Mouse (Mus musculus) MEL (cell line): ENCODE data around the gene Gm11084. TPM values are rescaled to one million over a fixed set of nuclear protein-coding genes. Genes with fewer than 3 reads are reported as not detected.

Experiments
- DNase-seq: peaks from one replicate; pipeline ENCODE4 v3.0.0; 2011; ENCODE audit warnings: low read depth, low spot score
- H3K27ac ChIP-seq: 2 replicates; pipeline ENCODE4 v1.5.1; 2012; ENCODE audit warnings: low read depth, mild to moderate bottlenecking, control low read depth, low read length, moderate library complexity; ENCODE audit not compliant: control insufficient read depth
- H3K27me3 ChIP-seq, 2 experiments: fragments of 150-350 bp in 1 of 2; sonication (generic) in 1 of 2; 2 replicates each; pipeline ENCODE4 v1.6.1; 2012; ENCODE audit warnings: low read length in 2 of 2, mild to moderate bottlenecking in 2 of 2, improper control_type of control experiment in 1 of 2, moderate library complexity in 1 of 2; ENCODE audit not compliant: insufficient read depth in 2 of 2, control insufficient read depth in 1 of 2
- H3K36me3 ChIP-seq, 2 experiments: 2 replicates each; pipeline ENCODE4 v1.6.1; 2012 to 2014; ENCODE audit warnings: low read length in 2 of 2, improper control_type of control experiment in 1 of 2, inconsistent platforms in 1 of 2, mild to moderate bottlenecking in 1 of 2; ENCODE audit not compliant: insufficient read depth in 2 of 2, control insufficient read depth in 1 of 2
- H3K4me1 ChIP-seq, 2 experiments: fragments of 150-350 bp in 1 of 2; sonication (generic) in 1 of 2; 2 replicates each; pipeline ENCODE4 v1.6.1; 2012; ENCODE audit warnings: low read length in 2 of 2, improper control_type of control experiment in 1 of 2, mild to moderate bottlenecking in 1 of 2; ENCODE audit not compliant: insufficient read depth in 2 of 2, control insufficient read depth in 1 of 2
- H3K4me3 ChIP-seq, 2 experiments: fragments of 150-350 bp in 1 of 2; sonication (generic) in 1 of 2; 2 replicates each; pipeline ENCODE4 v1.5.1; 2012; ENCODE audit warnings: low read depth in 2 of 2, low read length in 2 of 2, mild to moderate bottlenecking in 2 of 2, moderate library complexity in 2 of 2, control low read depth in 1 of 2, improper control_type of control experiment in 1 of 2; ENCODE audit not compliant: control insufficient read depth in 1 of 2, insufficient read depth in 1 of 2
- H3K79me2 ChIP-seq: 2 replicates; pipeline ENCODE4 v1.6.1; 2012; ENCODE audit warnings: mild to moderate bottlenecking, low read length, moderate library complexity; ENCODE audit not compliant: control insufficient read depth, poor library complexity, insufficient read depth
- H3K9ac ChIP-seq: 2 replicates; pipeline ENCODE4 v1.6.1; 2012; ENCODE audit warnings: low read depth, mild to moderate bottlenecking, control low read depth, low read length, moderate library complexity; ENCODE audit not compliant: control insufficient read depth, poor library complexity, severe bottlenecking
- H3K9me3 ChIP-seq: fragments of 150-350 bp; sonication (generic); replicated peaks from 2 replicates; pipeline ENCODE4 v1.6.1; 2012; ENCODE audit warnings: mild to moderate bottlenecking, low read length, improper control_type of control experiment, moderate library complexity; ENCODE audit not compliant: insufficient read depth
- BHLHE40 ChIP-seq: IDR thresholded peaks from 2 replicates; pipeline ENCODE4 v1.6.1; 2012; ENCODE audit warnings: low read depth, mild to moderate bottlenecking, inconsistent platforms, low read length, improper control_type of control experiment, borderline replicate concordance
- E2F4 ChIP-seq: IDR thresholded peaks from 2 replicates; pipeline ENCODE4 v1.6.1; 2011; ENCODE audit warnings: low read depth, low read length, improper control_type of control experiment, borderline replicate concordance
- ELF1 ChIP-seq: IDR thresholded peaks from 2 replicates; pipeline ENCODE4 v1.6.1; 2014; ENCODE audit warnings: low read depth, mild to moderate bottlenecking, inconsistent platforms, low read length, improper control_type of control experiment, moderate library complexity
- HCFC1 ChIP-seq: IDR thresholded peaks from 2 replicates; pipeline ENCODE4 v1.6.1; 2012; ENCODE audit warnings: low read depth, mild to moderate bottlenecking, inconsistent platforms, low read length, improper control_type of control experiment, moderate library complexity
- MEF2A ChIP-seq: IDR thresholded peaks from 2 replicates; pipeline ENCODE4 v1.6.1; 2014; ENCODE audit warnings: low read depth, mild to moderate bottlenecking, inconsistent platforms, low read length, improper control_type of control experiment; ENCODE audit not compliant: poor library complexity, insufficient replicate concordance, severe bottlenecking; ENCODE audit errors: extremely low read depth
- MXI1 ChIP-seq: IDR thresholded peaks from 2 replicates; pipeline ENCODE4 v1.6.1; 2011; ENCODE audit warnings: mild to moderate bottlenecking, low read depth, low read length, improper control_type of control experiment
- NELFE ChIP-seq: IDR thresholded peaks from 2 replicates; pipeline ENCODE4 v1.6.1; 2011; ENCODE audit warnings: low read depth, low read length, improper control_type of control experiment
- NRF1 ChIP-seq: IDR thresholded peaks from 2 replicates; pipeline ENCODE4 v1.6.1; 2014; ENCODE audit warnings: low read depth, mild to moderate bottlenecking, inconsistent platforms, low read length, improper control_type of control experiment, moderate library complexity; ENCODE audit not compliant: poor library complexity, insufficient read depth, severe bottlenecking
- POLR2AphosphoS2 ChIP-seq: IDR thresholded peaks from 2 replicates; pipeline ENCODE4 v1.6.1; 2011; ENCODE audit warnings: low read length, improper control_type of control experiment
- SIN3A ChIP-seq: IDR thresholded peaks from 2 replicates; pipeline ENCODE4 v1.6.1; 2012; ENCODE audit warnings: low read length, improper control_type of control experiment, inconsistent platforms
- TAL1 ChIP-seq: IDR thresholded peaks from 2 replicates; pipeline ENCODE4 v1.6.1; 2012; ENCODE audit warnings: mild to moderate bottlenecking, inconsistent platforms, low read length, moderate library complexity, mixed read lengths
- UBTF ChIP-seq: IDR thresholded peaks from 2 replicates; pipeline ENCODE4 v1.6.1; 2012; ENCODE audit warnings: low read depth, mild to moderate bottlenecking, inconsistent platforms, low read length, improper control_type of control experiment, moderate library complexity, borderline replicate concordance; ENCODE audit not compliant: insufficient read depth
- USF1 ChIP-seq: IDR thresholded peaks from 2 replicates; pipeline ENCODE4 v1.6.1; 2014; ENCODE audit warnings: low read depth, mild to moderate bottlenecking, inconsistent platforms, low read length, improper control_type of control experiment, moderate library complexity
- ZC3H11A ChIP-seq: IDR thresholded peaks from 2 replicates; pipeline ENCODE4 v1.6.1; 2012; ENCODE audit warnings: low read depth, mild to moderate bottlenecking, inconsistent platforms, low read length, improper control_type of control experiment
- ZMIZ1 ChIP-seq: IDR thresholded peaks from 2 replicates; pipeline ENCODE4 v1.6.1; 2012; ENCODE audit warnings: low read depth, mild to moderate bottlenecking, inconsistent platforms, low read length, improper control_type of control experiment, moderate library complexity
- polyA plus RNA-seq, 2 experiments: library from polyadenylated mRNA; stranded (reverse) in 1 of 2; unstranded in 1 of 2; fragments of >175 nt in 1 of 2; fragments of >200 nt in 1 of 2; gene quantifications; 2 replicates each; pipeline versions ENCODE4 v1.2.1 to v1.2.4; 2012; ENCODE audit warnings: low replicate concordance in 2 of 2, low read depth in 1 of 2; ENCODE audit not compliant: insufficient read length in 2 of 2, insufficient read depth in 1 of 2, missing spikeins in 1 of 2
- total RNA-seq: library from RNA; depleted of rRNA; stranded (reverse); fragments of 300-350 nt; gene quantifications from 2 replicates; pipeline ENCODE4 v1.2.3, GENCODE M21; 2012

Gm11084 gene
- total and polyA plus RNA-seq, 3 experiments = not detected

- H3K27ac ChIP-seq = no peak overlapping the region
- H3K9me3 ChIP-seq = no peaks in the 10 kb centered on the region
- no peak for TF ChIP-seq USF1
- TF ChIP-seq ELF1 = no peak
- no peak for TF ChIP-seq ZMIZ1
- TF ChIP-seq E2F4 = no peak
- H3K4me3 ChIP-seq = no peak overlapping the region
- H3K4me1 ChIP-seq = peaks cover 6 to 9% of the 10 kb centered on the region in 2 experiments
- peaks cover 0 to 19% of the 10 kb centered on the region in 2 experiments; a peak in 2 of 4 replicates for H3K36me3 ChIP-seq
- no peaks in the 10 kb centered on the region for H3K27me3 ChIP-seq
- peaks cover 11% of the 10 kb centered on the region for H3K79me2 ChIP-seq
- DNase-seq = no peak
- H3K9ac ChIP-seq = no peak overlapping the region
Observed at GRCm38 (mm10) chr2:72984806-72985205, 1.7 kb downstream of the Gm11084 start.

GRCm38 (mm10) chr2:72983211-72983610 is 3.3 kb downstream of the Gm11084 start:
- no peaks in the 10 kb centered on the region for H3K9me3 ChIP-seq
- H3K4me3 ChIP-seq = no peak overlapping the region
- TF ChIP-seq SIN3A = no peak
- no peak for TF ChIP-seq TAL1
- no peak for TF ChIP-seq UBTF
- no peak for TF ChIP-seq MEF2A
- TF ChIP-seq NRF1 = no peak
- TF ChIP-seq ELF1 = no peak
- no peak for TF ChIP-seq MXI1
- TF ChIP-seq NELFE = no peak
- no peak for TF ChIP-seq BHLHE40
- no peak for TF ChIP-seq ZC3H11A
- TF ChIP-seq HCFC1 = no peak
- TF ChIP-seq POLR2AphosphoS2 = no peak
- no peak overlapping the region for H3K27ac ChIP-seq
- H3K36me3 ChIP-seq = peaks cover 0 to 19% of the 10 kb centered on the region in 2 experiments; a peak in 2 of 4 replicates
- peaks cover 6% of the 10 kb centered on the region in 2 experiments for H3K4me1 ChIP-seq
- H3K27me3 ChIP-seq = no peaks in the 10 kb centered on the region
- H3K79me2 ChIP-seq = peaks cover 23% of the 10 kb centered on the region
- H3K9ac ChIP-seq = no peak overlapping the region
- DNase-seq = no peak
